Mouse (Mus musculus) Patski (cell line): Measurements from ENCODE around the gene Olfr532. TPM values are rescaled to one million over a fixed set of nuclear protein-coding genes. Genes with fewer than 3 reads are reported as not detected.
"Not testable (repeated sequence)": the region's sequence is repeated elsewhere in the genome, so short reads cannot be mapped to it uniquely, and the experiment has no call there.

ENCODE experiments used
- ATAC-seq: fragments of 100-300 bp; one replicate; pipeline ENCODE4 v1.8.0; 2021
- CTCF ChIA-PET: fragments of 350-600 bp; sonication (Branson Sonifier 250); formaldehyde crosslinking; loops from one replicate; lab custom pipeline; 2022; ENCODE audit warnings: inconsistent platforms; lab: Charles Lee
- POLR2A ChIA-PET: fragments of 350-600 bp; sonication (Branson Sonifier 250); formaldehyde crosslinking; loops from one replicate; lab custom pipeline; 2022; ENCODE audit warnings: antibody characterized with exemption, inconsistent platforms; lab: Charles Lee
- DNase-seq: peaks from one replicate; pipeline ENCODE4 v3.0.0-alpha.2; 2011; ENCODE audit warnings: low read depth, low spot score
- H3K27me3 ChIP-seq: fragments of 371-371 bp; one replicate; pipeline ENCODE4 v1.5.1; 2021
- CTCF ChIP-seq: fragments of 100-300 bp; IDR thresholded peaks from one replicate; pipeline ENCODE4 v1.5.1; 2021
- in situ Hi-C: fragments of 300-500 bp; cut with MboI; formaldehyde crosslinking; loops from 3 replicates; pipeline ENCODE4 v1.11.1; 2018; ENCODE audit warnings: low pct_unique_long_range_greater_than_20kb, mixed read lengths
- polyA plus RNA-seq: library from polyadenylated mRNA; unstranded; gene quantifications from one replicate; pipeline ENCODE4 v1.2.3, GENCODE M21; 2021

Gene Olfr532
- polyA plus RNA-seq = not detected

DNA sequence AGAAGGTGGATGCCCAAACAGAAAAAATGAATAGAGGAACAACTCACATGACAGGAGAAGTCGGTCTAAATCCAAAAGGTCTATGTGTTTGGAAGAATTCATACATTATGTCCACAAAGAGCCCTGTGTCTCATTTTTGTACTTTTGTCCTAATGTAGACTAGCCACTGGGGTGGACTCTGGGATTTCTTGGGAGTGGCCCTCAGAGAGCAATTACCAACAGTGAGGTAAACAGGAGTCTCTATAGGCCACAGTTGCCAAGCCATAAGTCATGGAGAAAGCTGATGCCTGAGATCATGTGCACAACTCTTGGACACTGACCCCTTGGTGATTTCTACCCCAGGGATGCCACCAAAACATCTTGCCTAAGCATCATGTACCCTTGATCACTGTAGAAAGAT, at the start of gene Olfr532:
Olfr532 (minus strand) TSS at position 101 of the 400 bp plus-strand sequence.
- ChIA-PET POLR2A (no interaction called here), CTCF (no interaction called here)
- ATAC-seq = no peak
- TF ChIP-seq CTCF = no peak
- in situ Hi-C loops = loop anchor here (5.0 kb wide), 1 partner anchor 99 kb away; the partner anchor contains the start of gene Olfr525
- no peaks in the 10 kb centered on the region for H3K27me3 ChIP-seq
- no peak for DNase-seq

DNA sequence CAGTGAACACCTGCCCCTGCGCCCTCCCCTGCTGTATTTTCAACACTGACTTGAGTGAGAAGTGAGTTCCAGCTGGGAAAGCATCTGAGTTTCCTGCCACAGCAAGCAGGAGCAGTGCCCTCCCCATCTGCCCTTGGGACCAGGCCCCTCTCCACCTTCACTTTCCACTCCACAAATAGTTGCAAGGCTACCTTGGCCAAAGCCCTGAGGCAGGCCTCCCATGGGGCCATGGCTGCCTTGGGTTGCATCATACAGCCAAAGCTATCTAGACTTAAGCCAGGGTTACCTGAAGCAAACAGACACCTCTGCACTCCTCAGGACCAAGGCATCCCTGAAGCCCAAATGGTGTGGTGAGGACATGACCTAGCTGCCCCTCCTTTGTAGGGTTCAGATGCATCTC, 41.6 kb upstream of the Olfr532 start, which contains the start of gene Olfr533:
Olfr533 (plus strand) TSS at position 301 of the 400 bp plus-strand sequence.
- ATAC-seq, POLR2A ChIA-PET, CTCF ChIA-PET: not testable (repeated sequence)

DNA sequence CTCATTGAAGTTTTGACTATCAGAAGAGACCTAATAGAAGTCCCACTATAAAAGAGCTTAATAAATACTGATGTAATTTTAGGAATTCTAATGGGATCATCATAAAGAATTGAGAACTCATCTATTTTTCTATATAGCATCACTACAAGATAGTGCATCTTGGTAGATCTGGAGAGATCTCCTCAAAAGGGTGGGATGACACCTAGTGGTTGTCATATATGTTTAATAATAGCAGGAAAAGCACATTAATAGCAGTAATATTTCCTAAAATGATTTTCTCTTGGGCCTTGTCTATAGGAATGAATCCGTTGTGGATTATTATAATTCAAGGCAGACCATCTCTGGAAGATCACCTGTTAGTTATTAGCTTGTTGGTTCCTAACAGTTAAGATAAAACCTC, 21.7 kb upstream of the Olfr532 start:
- no peaks in the 10 kb centered on the region for H3K27me3 ChIP-seq
- no peak for TF ChIP-seq CTCF
- DNase-seq (no peak), ATAC-seq (no peak)
- ChIA-PET CTCF (no interaction called here), POLR2A (no interaction called here)
- in situ Hi-C loops = no loop called here

More for the DNA sequence above, 41.6 kb upstream of the Olfr532 start, which contains the start of gene Olfr533:
- H3K27me3 ChIP-seq, in situ Hi-C loops, DNase-seq: not testable (repeated sequence)

DNA sequence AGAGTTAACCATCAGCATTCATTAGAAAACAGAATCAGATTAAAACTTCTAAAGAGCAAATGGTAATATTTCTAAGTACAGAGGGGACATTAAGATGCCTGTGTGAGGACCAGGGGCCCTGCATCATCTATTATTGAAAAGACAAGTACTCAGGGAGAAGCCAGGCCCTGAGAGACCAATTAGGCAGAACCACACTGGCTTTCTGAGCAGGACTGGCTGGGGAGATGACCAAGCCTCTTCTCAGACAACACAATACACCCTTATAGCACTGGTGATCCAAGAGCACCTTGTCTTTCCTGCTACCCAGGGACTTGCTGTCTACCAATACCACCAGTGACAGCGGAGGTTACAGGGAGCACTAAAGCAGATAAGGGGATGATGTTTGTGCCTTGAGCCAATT, 18.6 kb downstream of the Olfr532 start, which contains the start of gene Olfr531:
Olfr531 (minus strand) TSS at position 101 of the 400 bp plus-strand sequence.
- peaks cover 4% of the 10 kb centered on the region for H3K27me3 ChIP-seq
- ChIA-PET POLR2A (no interaction called here), CTCF (no interaction called here)
- no peak for TF ChIP-seq CTCF
- ATAC-seq (no peak), DNase-seq (no peak)
- in situ Hi-C loops = no loop called here

DNA sequence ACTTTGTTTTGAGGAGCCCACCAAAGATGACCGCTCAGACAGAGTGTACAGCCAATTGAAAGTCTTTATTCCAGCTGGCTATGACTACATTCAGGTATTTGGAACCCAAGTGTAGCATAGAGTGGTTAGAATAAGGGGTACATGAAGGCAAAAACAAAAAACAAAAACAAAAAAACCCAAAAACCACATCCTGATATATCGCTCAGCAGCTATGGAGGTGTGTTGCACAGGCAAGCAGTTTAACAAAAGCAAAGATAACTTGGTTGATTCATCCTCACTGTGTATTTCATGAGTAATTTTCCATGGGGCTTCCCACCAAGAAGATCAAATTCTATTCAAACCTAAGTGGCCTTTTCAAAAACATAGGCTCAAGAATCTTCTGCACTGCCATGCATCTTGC, 44.5 kb downstream of the Olfr532 start:
- DNase-seq (no peak), ATAC-seq (no peak)
- TF ChIP-seq CTCF = no peak
- in situ Hi-C loops = no loop called here
- CTCF ChIA-PET = interaction anchor here (0.8 kb wide), 1 partner anchor 15 kb away, joined by 3 read pairs; the partner anchor contains the start of gene Olfr60
- POLR2A ChIA-PET = no interaction called here
- no peaks in the 10 kb centered on the region for H3K27me3 ChIP-seq

DNA sequence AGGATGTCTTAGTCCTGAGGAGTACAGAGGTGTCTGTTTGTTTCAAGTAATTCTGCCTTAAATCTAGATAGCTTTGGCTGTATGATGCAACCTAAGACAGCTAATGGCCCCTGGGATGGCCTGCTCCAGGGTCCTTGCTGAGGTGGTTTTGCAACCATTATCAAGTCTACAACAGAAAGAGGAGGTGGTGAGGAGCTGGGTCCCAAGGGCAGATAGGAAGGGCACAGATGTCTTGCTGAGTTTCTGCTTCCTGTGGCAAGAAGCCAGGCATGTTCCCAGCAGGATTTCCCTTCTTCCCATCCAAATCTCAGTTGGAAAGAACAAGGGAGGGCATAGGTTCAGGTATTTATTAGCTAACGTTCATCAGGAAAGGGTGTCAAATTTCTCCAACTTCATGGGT, 45.2 kb downstream of the Olfr532 start, which contains the start of gene Olfr530:
Olfr530 (minus strand) TSS at position 101 of the 400 bp plus-strand sequence.
- ChIA-PET CTCF (interaction anchor here (0.8 kb wide), 1 partner anchor 15 kb away, joined by 3 read pairs; the partner anchor contains the start of gene Olfr60), POLR2A (interaction anchor here (0.6 kb wide), 1 partner anchor 40 kb away, joined by 5 read pairs; no protein-coding TSS in a partner anchor)
- DNase-seq (no peak), ATAC-seq (no peak)
- H3K27me3 ChIP-seq = no peaks in the 10 kb centered on the region
- TF ChIP-seq CTCF = no peak
- in situ Hi-C loops = no loop called here

DNA sequence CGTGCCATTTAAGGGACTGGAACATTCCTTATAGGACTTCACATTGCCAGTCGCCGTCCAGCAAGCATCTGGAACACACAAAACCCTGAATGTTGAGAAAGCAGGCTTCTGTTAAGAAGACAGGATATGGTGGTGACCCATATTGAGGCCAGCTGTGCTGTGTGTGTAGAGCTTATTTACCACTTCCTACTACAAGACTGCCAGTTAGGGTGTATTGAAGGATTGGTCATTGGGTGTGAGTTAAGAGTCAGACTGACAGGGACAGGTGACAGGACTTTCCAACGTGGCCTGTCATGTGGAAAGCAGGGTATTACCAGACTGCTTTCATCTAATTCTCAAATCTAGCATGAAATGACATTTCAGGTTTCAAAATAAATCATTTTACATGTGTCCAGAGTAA, 47.1 kb downstream of the Olfr532 start:
- POLR2A ChIA-PET = no interaction called here
- DNase-seq (no peak), ATAC-seq (no peak)
- H3K27me3 ChIP-seq = no peaks in the 10 kb centered on the region
- TF ChIP-seq CTCF = no peak
- CTCF ChIA-PET = interaction anchor here (1.3 kb wide), 1 partner anchor 10 kb away, joined by 3 read pairs; no protein-coding TSS in a partner anchor
- in situ Hi-C loops = no loop called here

Other genes with a start within 250 kb of the Olfr532 start
- gene Olfr523, start 248.4 kb downstream of the Olfr532 start, polyA plus RNA-seq = not detected
- gene Olfr524, start 215.7 kb downstream of the Olfr532 start, polyA plus RNA-seq = not detected
- not detected for gene Cd163l1, start 203.4 kb downstream of the Olfr532 start, polyA plus RNA-seq
- not detected for gene 5830411N06Rik, start 174.4 kb downstream of the Olfr532 start, polyA plus RNA-seq
- gene Olfr525, start 100.8 kb downstream of the Olfr532 start, polyA plus RNA-seq = not detected
- gene Olfr527, start 87.6 kb downstream of the Olfr532 start, polyA plus RNA-seq = not detected
- not detected for gene Olfr60, start 60.0 kb downstream of the Olfr532 start, polyA plus RNA-seq
- not detected for gene Olfr530, start 45.3 kb downstream of the Olfr532 start, polyA plus RNA-seq
- not detected for gene Olfr531, start 18.7 kb downstream of the Olfr532 start, polyA plus RNA-seq
- gene Olfr533, start 41.7 kb upstream of the Olfr532 start, polyA plus RNA-seq = not detected
- gene Olfr535, start 62.6 kb upstream of the Olfr532 start, polyA plus RNA-seq = not detected
- gene Olfr536, start 85.8 kb upstream of the Olfr532 start, polyA plus RNA-seq = not detected
- not detected for gene Olfr538, start 146.2 kb upstream of the Olfr532 start, polyA plus RNA-seq
- not detected for gene Olfr46, start 179.6 kb upstream of the Olfr532 start, polyA plus RNA-seq
- gene Olfr61, start 207.3 kb upstream of the Olfr532 start, polyA plus RNA-seq = not detected
- not detected for gene Olfr53, start 224.8 kb upstream of the Olfr532 start, polyA plus RNA-seq
- gene Olfr539, start 238.3 kb upstream of the Olfr532 start, polyA plus RNA-seq = not detected